Mouse (Mus musculus): ENCODE results near the gene Grin2c.

Gene Grin2c

DNA sequence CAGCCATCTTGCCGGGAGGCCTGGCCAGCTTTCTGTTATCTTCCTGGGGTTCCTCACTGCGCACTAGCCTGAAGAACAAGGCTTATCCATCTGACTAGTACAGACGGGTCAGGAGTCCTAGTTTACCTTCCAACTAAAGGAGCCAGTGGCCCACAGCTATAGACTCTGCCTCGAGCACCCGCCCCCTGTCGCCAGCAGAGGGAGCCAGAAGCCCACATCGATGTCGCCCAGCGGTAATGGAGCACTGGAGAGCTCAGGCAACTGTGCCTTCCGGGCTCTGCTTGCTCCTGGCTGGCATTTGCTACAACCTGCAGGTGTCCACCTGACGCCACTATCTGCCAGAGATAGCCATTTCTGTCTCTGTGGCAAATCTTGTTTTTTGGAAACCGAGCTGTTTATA, 64.7 kb downstream of the Grin2c start:
- DNase-seq (ENCODE audit: low spot score in 2 of 2) = peak; percentile 40 to 68

DNA sequence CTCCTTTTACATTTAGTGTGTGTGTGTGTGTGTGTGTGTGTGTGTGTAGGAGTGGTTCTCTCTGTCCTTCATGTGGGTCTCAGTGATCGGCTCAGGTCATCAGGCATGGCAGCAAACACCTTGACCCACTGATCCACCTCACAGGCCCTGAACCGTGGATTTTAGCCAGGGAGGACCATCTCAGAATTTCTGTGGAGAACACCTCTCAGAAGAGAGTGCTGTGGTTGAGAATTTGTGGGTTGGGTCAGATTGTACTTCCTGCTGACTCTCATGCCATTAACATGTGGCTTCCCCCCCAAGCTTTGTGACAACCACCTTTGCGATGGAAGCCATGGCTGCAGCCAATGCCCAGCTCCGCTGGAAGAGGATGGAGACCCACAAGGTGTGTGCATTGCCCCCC, 66.5 kb downstream of the Grin2c start:
- DNase-seq (ENCODE audit: low spot score in 2 of 2) = no peak
